Mouse (Mus musculus) intestine, embryonic 16.5 days (tissue): ENCODE data around the gene Dbi. TPM values are rescaled to one million over a fixed set of nuclear protein-coding genes. Genes with fewer than 3 reads are reported as not detected.

Source experiments
- ATAC-seq: fragments of 200-750 bp; cut with Nextera tagmentation; 2 replicates; pipeline ENCODE4 v1.8.0; 2017; ENCODE audit warnings: moderate TSS enrichment, moderate library complexity
- H3K27ac ChIP-seq: fragments of 300-500 bp; sonication (generic); 2 replicates; pipeline ENCODE4 v1.5.1; 2014; ENCODE audit warnings: mild to moderate bottlenecking, low read length
- H3K27me3 ChIP-seq: fragments of 300-500 bp; sonication (generic); replicated peaks from 2 replicates; pipeline ENCODE4 v1.6.1; 2014; ENCODE audit warnings: low read length, control low read depth, mixed read lengths; ENCODE audit not compliant: control insufficient read depth, insufficient read depth
- H3K36me3 ChIP-seq: fragments of 300-500 bp; sonication (generic); 2 replicates; pipeline ENCODE4 v1.6.1; 2014; ENCODE audit warnings: low read length, control low read depth; ENCODE audit not compliant: control insufficient read depth, insufficient read depth
- H3K4me1 ChIP-seq: fragments of 300-500 bp; sonication (generic); 2 replicates; pipeline ENCODE4 v1.6.1; 2014; ENCODE audit warnings: low read length, control low read depth, mixed read lengths; ENCODE audit not compliant: control insufficient read depth, insufficient read depth
- H3K4me2 ChIP-seq: fragments of 300-500 bp; sonication (generic); 2 replicates; pipeline ENCODE4 v1.6.1; 2014; ENCODE audit warnings: low read depth, low read length, control low read depth
- H3K4me3 ChIP-seq: fragments of 300-500 bp; sonication (generic); 2 replicates; pipeline ENCODE4 v1.5.1; 2014; ENCODE audit warnings: mild to moderate bottlenecking, low read length
- H3K9ac ChIP-seq: fragments of 300-500 bp; sonication (generic); 2 replicates; pipeline ENCODE4 v1.6.1; 2014; ENCODE audit warnings: low read depth, low read length
- H3K9me3 ChIP-seq: fragments of 300-500 bp; sonication (generic); 2 replicates; pipeline ENCODE4 v1.6.1; 2016; ENCODE audit warnings: low read length, control low read depth; ENCODE audit not compliant: control insufficient read depth
- WGBS: fragments of 180-500 bp; shearing (Covaris S2); extraction: QIAGEN DNeasy Blood & Tissue Kit; methylation state at CpG from one replicate; pipeline ENCODE4 v1.1.7; 2014; 5-methylcytosine and 5-hydroxymethylcytosine counted together
- polyA plus RNA-seq: library from polyadenylated mRNA; unstranded; fragments of >200 nt; fragmentation: Nextera tagmentation; extraction: Ambion mirVana; gene quantifications from 2 replicates; pipeline ENCODE4 v1.2.1, GENCODE M21; 2015

Gene Dbi
- polyA plus RNA-seq, 1 experiment from 2014 or later: 1,842 TPM

DNA sequence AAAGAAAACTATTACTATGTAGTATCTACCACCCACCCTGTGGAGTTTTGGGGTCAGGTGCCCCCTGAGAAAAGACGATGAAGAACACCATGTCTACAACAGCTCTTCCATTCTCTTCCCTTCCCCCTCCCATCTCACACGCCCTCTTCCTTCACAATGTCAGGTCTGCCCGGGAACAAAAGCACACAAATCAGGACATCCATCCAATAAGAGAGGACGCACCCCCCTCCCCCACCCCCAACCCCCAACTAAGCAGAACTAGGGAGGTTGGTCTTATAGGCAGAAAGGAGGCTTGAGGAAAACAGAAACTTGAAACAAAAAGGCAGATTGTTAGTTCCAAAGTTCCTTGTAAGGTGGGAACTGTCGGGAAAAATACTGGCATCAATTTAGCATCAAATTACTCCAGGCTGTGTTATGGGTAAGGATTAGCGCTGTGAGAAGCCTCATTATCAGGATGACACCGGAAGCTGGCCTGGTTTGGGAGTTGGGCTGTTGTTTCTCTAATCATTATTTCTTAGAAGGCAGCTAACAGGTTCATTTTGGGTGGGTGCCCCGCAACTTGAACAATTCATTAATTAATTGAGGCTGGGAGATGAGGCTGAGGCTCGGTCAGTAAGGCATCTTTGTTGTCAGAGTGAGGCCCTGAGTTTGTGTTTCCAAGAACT, 43.0 kb downstream of the Dbi start:
- H3K4me1 ChIP-seq: peaks cover 31% of the 10 kb centered on the region
- no peaks in the 10 kb centered on the region for H3K27me3 ChIP-seq
- H3K36me3 ChIP-seq: no peaks in the 10 kb centered on the region
- no peak overlapping the region for H3K4me3 ChIP-seq
- no peak overlapping the region for H3K27ac ChIP-seq
- H3K9ac ChIP-seq: no peak overlapping the region
- 32% methylated on average over 9 of the region's 9 CpGs for WGBS
- H3K4me2 ChIP-seq: no peak overlapping the region
- H3K9me3 ChIP-seq: no peaks in the 10 kb centered on the region
- no peak for ATAC-seq

DNA sequence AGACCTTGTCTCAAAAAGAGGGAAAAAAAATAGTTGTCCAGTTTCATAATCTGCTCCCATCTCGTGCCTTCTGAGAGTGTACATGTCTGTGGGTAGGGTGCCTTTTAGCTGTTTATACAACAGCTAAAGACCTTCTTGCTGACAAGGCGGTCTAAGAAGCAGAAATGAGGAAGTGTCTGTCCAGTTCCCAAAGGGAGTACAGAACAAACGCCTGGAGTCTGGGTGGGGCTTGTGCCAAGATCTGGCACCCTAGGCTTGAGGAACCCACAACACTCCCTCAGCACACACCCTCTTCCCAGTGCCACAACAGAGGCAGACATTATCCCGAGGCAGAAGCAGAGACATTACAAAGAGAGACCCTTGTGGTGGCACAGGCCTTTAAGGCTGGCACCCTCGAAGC, 45.4 kb downstream of the Dbi start:
- Histone ChIP-seq H3K9ac (peak overlapping the region; percentile 40; the same call in 1 of the 2 replicates), H3K4me1 (peaks cover 23% of the 10 kb centered on the region), H3K4me3 (no peak overlapping the region), H3K27me3 (no peaks in the 10 kb centered on the region), H3K4me2 (no peak overlapping the region), H3K9me3 (no peaks in the 10 kb centered on the region), H3K27ac (no peak overlapping the region), H3K36me3 (no peaks in the 10 kb centered on the region)
- WGBS: 70% methylated on average over 5 of the region's 5 CpGs
- ATAC-seq: no peak

GRCm38 (mm10) chr1:120074931-120075330, 45.9 kb downstream of the Dbi start:
- Histone ChIP-seq H3K27me3 (no peaks in the 10 kb centered on the region), H3K27ac (peak overlapping the region; percentile 45; the same call in 1 of the 2 replicates), H3K4me3 (no peak overlapping the region), H3K9me3 (no peaks in the 10 kb centered on the region), H3K36me3 (no peaks in the 10 kb centered on the region), H3K9ac (no peak overlapping the region), H3K4me1 (peaks cover 28% of the 10 kb centered on the region), H3K4me2 (no peak overlapping the region)
- ATAC-seq: no peak
- WGBS: 75% methylated on average over 4 of the region's 4 CpGs

- H3K4me1 ChIP-seq: peaks cover 32% of the 10 kb centered on the region
- peak; percentile 4; the same call in 1 of the 2 replicates for ATAC-seq
- WGBS: 24% methylated on average over 4 of the region's 4 CpGs
- no peaks in the 10 kb centered on the region for H3K9me3 ChIP-seq
- H3K4me3 ChIP-seq: peak overlapping the region; percentile 53; the same call in 1 of the 2 replicates
- H3K27me3 ChIP-seq: no peaks in the 10 kb centered on the region
- H3K4me2 ChIP-seq: peak overlapping the region; percentile 89
- H3K27ac ChIP-seq: peak overlapping the region; percentile 29
- H3K9ac ChIP-seq: peak overlapping the region; percentile 72; the same call in 1 of the 2 replicates
- no peaks in the 10 kb centered on the region for H3K36me3 ChIP-seq
These were observed 46.6 kb downstream of the Dbi start for GRCm38 (mm10) chr1:120074307-120074702.

DNA sequence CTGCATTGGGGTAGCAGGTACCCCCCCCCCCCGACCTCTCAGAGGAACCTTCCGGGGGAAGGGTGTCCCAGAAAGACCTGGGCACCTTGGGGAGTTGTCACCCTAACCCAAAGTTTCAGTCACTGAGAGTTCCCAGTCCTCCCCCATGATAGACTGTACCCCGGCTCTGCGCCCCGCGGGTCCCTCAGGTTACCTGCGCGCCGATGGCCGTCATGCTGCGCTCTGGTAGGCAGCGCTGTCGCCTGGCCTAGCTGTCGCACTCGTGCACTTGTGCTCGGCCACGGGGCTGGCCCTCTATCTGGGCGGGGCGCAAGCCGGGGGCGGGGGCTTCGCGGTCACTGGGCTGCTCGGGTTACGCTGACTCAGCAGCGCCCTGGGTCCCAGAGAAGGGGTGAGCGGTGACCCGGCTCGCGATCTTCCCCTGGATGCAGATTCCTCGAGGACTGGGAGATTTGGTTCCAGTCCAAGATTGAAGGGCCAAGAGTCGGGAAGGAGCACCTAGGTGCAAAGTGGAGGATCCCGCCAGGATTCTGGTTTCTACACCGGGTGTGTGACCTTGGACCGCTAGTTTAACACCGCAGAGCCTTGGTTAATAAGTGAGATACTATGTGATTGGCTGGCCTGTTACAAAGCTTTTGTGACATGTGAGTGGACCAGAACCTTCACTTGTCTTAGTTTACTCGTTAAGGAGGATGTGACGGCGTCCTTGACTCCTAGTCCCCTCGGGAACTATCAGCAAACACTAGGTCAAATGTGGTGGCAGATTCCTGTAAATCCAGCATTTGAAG, 47.2 kb downstream of the Dbi start, which contains the start of gene Tmem37:
Gene Tmem37, minus strand, starts transcription at position 556 of the 788 bp plus-strand sequence.
- 2% methylated on average over 40 of the region's 40 CpGs for WGBS
- no peaks in the 10 kb centered on the region for H3K9me3 ChIP-seq
- H3K27me3 ChIP-seq: no peaks in the 10 kb centered on the region
- ATAC-seq: peak; percentile 88
- H3K4me1 ChIP-seq: peaks cover 32% of the 10 kb centered on the region
- H3K4me3 ChIP-seq: peak within 1 kb of the TSS; percentile 53
- H3K36me3 ChIP-seq: no peaks in the 10 kb centered on the region
- H3K9ac ChIP-seq: peak within 1 kb of the TSS; percentile 72
- peak within 1 kb of the TSS; percentile 89 for H3K4me2 ChIP-seq
- peak within 1 kb of the TSS; percentile 57 for H3K27ac ChIP-seq

DNA sequence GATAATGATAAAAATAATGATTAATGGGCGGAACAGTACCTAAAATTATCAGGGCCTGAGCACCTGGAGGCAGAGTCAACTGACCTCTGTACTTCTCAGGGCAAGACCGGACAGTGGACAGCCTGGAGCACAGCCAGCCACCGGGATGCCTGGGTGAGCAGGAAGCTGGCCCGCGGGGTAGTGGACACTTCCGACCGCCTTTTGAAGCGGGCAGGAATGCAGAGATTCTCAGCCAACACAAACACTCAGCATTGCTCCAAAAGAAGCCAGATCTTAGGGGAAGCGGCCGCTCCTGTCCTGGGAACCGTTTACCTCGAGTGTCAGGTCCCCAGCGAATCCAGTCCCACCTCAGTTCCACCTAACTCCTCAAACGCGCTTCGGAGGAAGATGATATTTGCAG, 48.0 kb downstream of the Dbi start:
- peak overlapping the region; percentile 89 for H3K4me2 ChIP-seq
- H3K36me3 ChIP-seq: no peaks in the 10 kb centered on the region
- ATAC-seq: no peak
- peak overlapping the region; percentile 72 for H3K9ac ChIP-seq
- H3K4me1 ChIP-seq: peaks cover 32% of the 10 kb centered on the region
- H3K4me3 ChIP-seq: peak overlapping the region; percentile 53
- no peaks in the 10 kb centered on the region for H3K9me3 ChIP-seq
- no peaks in the 10 kb centered on the region for H3K27me3 ChIP-seq
- WGBS: 7% methylated on average over 16 of the region's 16 CpGs
- H3K27ac ChIP-seq: peak overlapping the region; percentile 55; the same call in 1 of the 2 replicates

DNA sequence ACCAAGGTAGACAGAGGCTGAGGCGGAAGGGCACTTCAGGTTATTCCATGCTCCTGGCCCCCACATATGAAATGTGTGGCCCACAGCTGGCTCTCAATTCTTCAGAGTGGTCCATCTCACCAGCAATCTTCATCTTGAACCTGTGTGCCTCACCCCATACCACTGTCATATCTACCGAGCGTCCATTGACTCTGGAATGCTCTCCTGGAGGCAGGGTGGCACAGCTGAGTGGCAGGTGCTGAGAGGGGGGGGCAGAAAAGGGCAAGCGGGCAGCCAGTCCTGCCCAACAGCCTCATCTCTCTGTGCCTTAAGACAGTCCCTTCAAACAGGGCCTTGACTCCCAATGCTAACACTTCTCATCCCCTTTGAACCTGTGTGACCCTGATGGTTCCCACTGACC, 49.7 kb downstream of the Dbi start:
- ATAC-seq: no peak
- Histone ChIP-seq H3K4me1 (peaks cover 35% of the 10 kb centered on the region), H3K27me3 (no peaks in the 10 kb centered on the region), H3K4me3 (no peak overlapping the region), H3K9me3 (no peaks in the 10 kb centered on the region), H3K9ac (no peak overlapping the region), H3K27ac (no peak overlapping the region), H3K36me3 (no peaks in the 10 kb centered on the region), H3K4me2 (no peak overlapping the region)
- 89% methylated on average over 4 of the region's 4 CpGs for WGBS

DNA sequence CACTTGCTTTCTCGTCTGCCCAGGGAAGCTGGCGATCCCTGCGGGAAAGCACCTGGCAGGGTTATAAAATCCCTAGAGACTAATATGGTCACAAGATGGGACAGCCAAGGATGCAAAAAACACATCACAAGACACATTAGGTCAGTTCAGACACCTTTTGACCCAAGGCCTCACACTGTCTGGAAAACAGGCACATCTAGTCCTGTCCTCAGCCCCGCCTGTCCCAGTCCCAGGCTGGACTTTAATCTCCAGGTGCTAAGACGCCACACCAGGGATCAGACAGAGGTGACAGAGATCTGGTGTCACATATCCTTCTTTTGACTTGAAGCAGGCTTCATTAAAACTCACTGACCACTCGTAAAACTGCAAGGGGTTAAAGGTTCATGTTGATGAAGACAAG, 50.7 kb downstream of the Dbi start:
- Histone ChIP-seq H3K27me3 (no peaks in the 10 kb centered on the region), H3K27ac (peak overlapping the region; percentile 39; the same call in 1 of the 2 replicates), H3K9me3 (no peaks in the 10 kb centered on the region), H3K4me3 (no peak overlapping the region), H3K9ac (no peak overlapping the region; the same call in 1 of the 2 replicates), H3K4me2 (no peak overlapping the region), H3K36me3 (no peaks in the 10 kb centered on the region), H3K4me1 (peaks cover 40% of the 10 kb centered on the region)
- WGBS: 49% methylated on average over 6 of the region's 6 CpGs
- peak; percentile 37 for ATAC-seq

GRCm38 (mm10) chr1:120069120-120069519, 51.8 kb downstream of the Dbi start:
- Histone ChIP-seq H3K9ac (no peak overlapping the region), H3K4me1 (peaks cover 32% of the 10 kb centered on the region), H3K27ac (no peak overlapping the region), H3K9me3 (no peaks in the 10 kb centered on the region), H3K36me3 (no peaks in the 10 kb centered on the region), H3K4me3 (no peak overlapping the region), H3K27me3 (no peaks in the 10 kb centered on the region), H3K4me2 (no peak overlapping the region)
- ATAC-seq: no peak
- WGBS: 82% methylated on average over 5 of the region's 5 CpGs
